Mouse (Mus musculus) heart, postnatal 0 days (tissue): ENCODE measurements at regions not wholly inside any gene's neighbourhood (a gene's known extent, or its start where the extent isn't known, plus 50 kb on each side); places are given as distances from the start of the nearest gene placed in this dataset.

Source experiments
- CTCF ChIP-seq: IDR thresholded peaks from 2 replicates; pipeline ENCODE4 v1.5.1; 2016; ENCODE audit warnings: antibody characterized with exemption, control low read depth, low read depth
- EP300 ChIP-seq: IDR thresholded peaks from 2 replicates; pipeline ENCODE4 v1.6.1; 2016; ENCODE audit warnings: antibody characterized with exemption, low read depth

DNA sequence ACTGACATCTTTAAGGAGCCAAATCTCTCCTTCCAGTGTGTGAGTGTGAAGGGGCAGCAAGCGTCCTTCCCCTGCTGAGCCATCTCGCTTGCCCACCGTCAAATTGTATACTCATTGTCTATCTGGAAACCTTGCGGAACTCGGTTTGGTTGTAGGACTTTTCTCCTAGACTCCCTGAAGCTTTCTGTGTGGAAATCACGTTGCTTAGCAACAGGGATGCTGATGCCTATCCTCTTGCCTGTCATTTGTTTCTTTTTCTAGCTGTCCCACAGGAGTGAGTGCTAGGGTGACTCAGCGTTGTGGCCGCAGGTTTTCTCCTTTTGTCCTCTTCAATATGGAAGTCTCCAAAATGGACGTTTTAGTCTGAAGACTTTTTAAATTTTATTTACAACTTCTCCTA lies 131.5 kb upstream of the Nr5a2 start:
- TF ChIP-seq CTCF = no peak
- TF ChIP-seq EP300 = no peak
